Mouse (Mus musculus): ENCODE results near the gene Vmn2r15.

Vmn2r15 gene

DNA sequence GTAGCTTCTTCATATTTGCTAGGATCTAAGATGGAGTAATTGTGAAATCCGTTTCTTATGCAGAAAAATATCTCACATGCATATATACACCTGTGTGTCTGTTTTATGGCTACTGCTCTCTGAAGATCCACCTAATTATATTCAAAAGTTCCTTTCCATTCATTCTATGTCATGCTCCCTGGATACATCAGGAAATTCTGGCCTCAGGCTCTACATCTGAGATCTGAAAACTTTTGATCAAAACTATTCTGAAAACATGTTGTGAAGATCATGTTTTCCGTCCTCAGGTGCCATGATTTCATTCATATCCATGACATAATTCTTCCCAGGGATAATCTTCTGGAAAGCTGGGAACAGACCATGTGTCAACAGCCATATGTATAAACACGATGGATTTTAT lies at the start of gene Vmn2r15:
Vmn2r15 (minus strand) TSS at position 101 of the 400 bp plus-strand sequence.
- no peak for DNase-seq (ENCODE audit: low spot score)

DNA sequence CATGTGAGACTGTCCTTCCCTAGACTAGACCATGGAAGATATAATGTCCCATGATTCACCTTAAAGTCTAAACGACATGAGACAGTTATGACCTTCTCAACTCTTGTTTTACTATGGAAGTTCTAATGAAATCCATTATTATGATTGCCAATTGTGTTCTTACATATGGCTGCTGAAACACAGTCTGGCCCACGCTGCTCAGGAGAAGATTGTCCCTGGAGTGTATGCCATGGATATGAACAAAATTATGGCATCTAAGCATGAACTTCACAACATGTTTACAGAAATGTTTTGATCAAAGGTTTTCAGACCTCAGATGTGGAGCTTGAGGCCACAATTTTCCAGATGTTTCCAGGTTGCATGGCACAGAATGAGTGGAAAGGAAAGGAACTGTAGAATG lies 32.4 kb upstream of the Vmn2r15 start, which contains the start of gene Vmn2r16:
Vmn2r16 (plus strand) TSS at position 301 of the 400 bp plus-strand sequence.
- no peak for DNase-seq (ENCODE audit: low spot score)

GRCm38 (mm10) chr5:109294655-109295054 lies 2.8 kb downstream of the Vmn2r15 start:
- peak; percentile 78 for DNase-seq (ENCODE audit: low spot score)
